Mouse (Mus musculus) midbrain, embryonic 13.5 days (tissue): Measurements from ENCODE around the gene Sema4c. TPM values are rescaled to one million over a fixed set of nuclear protein-coding genes. Genes with fewer than 3 reads are reported as not detected.

Source experiments
- ATAC-seq: fragments of 200-750 bp; cut with Nextera tagmentation; 2 replicates; pipeline ENCODE4 v1.8.0; 2017; ENCODE audit warnings: mild to moderate bottlenecking, moderate TSS enrichment, moderate library complexity
- H3K27ac ChIP-seq: fragments of 300-500 bp; sonication (generic); 2 replicates; pipeline ENCODE4 v1.5.1; 2015; ENCODE audit warnings: inconsistent platforms, mild to moderate bottlenecking, moderate library complexity
- H3K27me3 ChIP-seq: fragments of 300-500 bp; sonication (generic); 2 replicates; pipeline ENCODE4 v1.6.1; 2015; ENCODE audit warnings: mild to moderate bottlenecking, inconsistent platforms
- H3K36me3 ChIP-seq: fragments of 300-500 bp; sonication (generic); 2 replicates; pipeline ENCODE4 v1.6.1; 2015; ENCODE audit warnings: mild to moderate bottlenecking, inconsistent platforms
- H3K4me1 ChIP-seq: fragments of 300-500 bp; sonication (generic); replicated peaks from 2 replicates; pipeline ENCODE4 v1.6.1; 2015; ENCODE audit warnings: inconsistent platforms
- H3K4me2 ChIP-seq: fragments of 300-500 bp; sonication (generic); replicated peaks from 2 replicates; pipeline ENCODE4 v1.6.1; 2015; ENCODE audit warnings: moderate library complexity, mild to moderate bottlenecking, inconsistent platforms
- H3K4me3 ChIP-seq: fragments of 300-500 bp; sonication (generic); replicated peaks from 2 replicates; pipeline ENCODE4 v1.5.1; 2015; ENCODE audit warnings: mild to moderate bottlenecking, inconsistent platforms
- H3K9ac ChIP-seq: fragments of 300-500 bp; sonication (generic); replicated peaks from 2 replicates; pipeline ENCODE4 v1.6.1; 2015; ENCODE audit warnings: mild to moderate bottlenecking, inconsistent platforms
- H3K9me3 ChIP-seq: fragments of 300-500 bp; sonication (generic); 2 replicates; pipeline ENCODE4 v1.6.1; 2016; ENCODE audit warnings: mild to moderate bottlenecking, inconsistent platforms
- WGBS: fragments of 180-500 bp; shearing (Covaris S2); methylation state at CpG from one replicate; pipeline ENCODE4 v1.1.7; 2015; 5-methylcytosine and 5-hydroxymethylcytosine counted together
- polyA plus RNA-seq: library from polyadenylated mRNA; unstranded; fragments of >200 nt; fragmentation: Nextera tagmentation; extraction: Ambion mirVana; gene quantifications from 2 replicates; pipeline ENCODE4 v1.2.1, GENCODE M21; 2015

The Sema4c gene
- polyA plus RNA-seq, 1 experiment from 2014 or later = 35.4 TPM

DNA sequence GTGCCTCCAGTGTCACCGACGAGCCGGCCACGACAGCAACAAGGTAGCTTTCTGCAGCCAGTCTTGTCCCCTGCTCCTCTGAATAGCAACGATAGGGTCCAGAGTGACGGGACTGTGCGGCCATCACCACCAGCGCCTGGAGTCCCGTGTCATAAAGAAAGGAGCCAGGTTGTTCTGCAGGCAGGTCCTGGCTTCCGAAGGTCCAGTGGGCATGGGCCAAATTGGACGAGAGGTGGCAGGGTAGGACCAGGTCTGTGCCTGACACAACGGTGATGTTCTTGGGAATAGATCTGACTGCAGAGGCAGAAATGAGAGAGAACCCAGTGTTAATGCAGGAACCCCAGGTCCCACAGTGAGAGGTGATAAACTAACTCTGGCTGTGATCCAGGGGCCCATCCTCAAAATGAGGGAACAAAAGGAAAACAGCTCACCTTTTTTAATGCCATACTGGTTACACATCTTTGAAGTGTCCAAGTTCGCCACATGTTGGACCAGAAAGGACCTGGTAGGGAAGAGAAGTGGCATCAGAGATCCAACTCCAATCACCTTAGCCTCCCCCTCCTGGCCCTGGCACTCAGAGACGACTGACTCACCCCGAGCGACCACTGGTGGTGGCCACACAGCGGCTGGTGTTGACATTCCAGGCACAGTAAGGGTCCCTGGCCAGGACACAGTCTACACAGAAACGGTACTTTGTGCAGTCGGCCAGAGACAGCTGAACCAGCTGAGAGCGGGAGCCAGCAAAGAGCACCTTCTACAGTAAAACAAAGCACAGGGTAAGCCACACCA is 7.9 kb downstream of the Sema4c start:
- 82% methylated on average over 20 of the region's 20 CpGs for WGBS
- no peak overlapping the region for H3K9ac ChIP-seq
- no peak for ATAC-seq

GRCm38 (mm10) chr1:36549491-36549890 is 8.7 kb downstream of the Sema4c start:
- 89% methylated on average over 18 of the region's 18 CpGs for WGBS

More for the DNA sequence above, 7.9 kb downstream of the Sema4c start:
- H3K27ac ChIP-seq = no peak overlapping the region
- no peaks in the 10 kb centered on the region for H3K27me3 ChIP-seq
- no peak overlapping the region for H3K4me2 ChIP-seq
- peaks cover 74% of the 10 kb centered on the region for H3K4me1 ChIP-seq
- H3K9me3 ChIP-seq = no peaks in the 10 kb centered on the region
- H3K36me3 ChIP-seq = peaks cover 69% of the 10 kb centered on the region
- H3K4me3 ChIP-seq = no peak overlapping the region

GRCm38 (mm10) chr1:36548771-36549170 is 9.4 kb downstream of the Sema4c start:
- Histone ChIP-seq H3K4me3 (no peak overlapping the region), H3K27ac (peak overlapping the region; percentile 35; the same call in 1 of the 2 replicates), H3K9ac (no peak overlapping the region), H3K36me3 (peaks cover 54% of the 10 kb centered on the region), H3K4me1 (peaks cover 59% of the 10 kb centered on the region), H3K27me3 (no peaks in the 10 kb centered on the region), H3K4me2 (peak overlapping the region; percentile 9; the same call in 1 of the 2 replicates), H3K9me3 (no peaks in the 10 kb centered on the region)
- WGBS = 60% methylated on average over 8 of the region's 8 CpGs
- no peak for ATAC-seq

More at GRCm38 (mm10) chr1:36549491-36549890, 8.7 kb downstream of the Sema4c start:
- no peaks in the 10 kb centered on the region for H3K9me3 ChIP-seq
- H3K4me1 ChIP-seq = peaks cover 67% of the 10 kb centered on the region
- no peak for ATAC-seq
- peaks cover 61% of the 10 kb centered on the region for H3K36me3 ChIP-seq
- no peak overlapping the region for H3K4me3 ChIP-seq
- no peaks in the 10 kb centered on the region for H3K27me3 ChIP-seq
- peak overlapping the region; percentile 9; the same call in 1 of the 2 replicates for H3K4me2 ChIP-seq
- H3K9ac ChIP-seq = 0 out of 2 replicates have a peak overlapping the region, but pooled peaks have one; percentile 16
- no peak overlapping the region for H3K27ac ChIP-seq

GRCm38 (mm10) chr1:36547981-36548598 is 10.1 kb downstream of the Sema4c start:
- H3K4me1 ChIP-seq = peaks cover 54% of the 10 kb centered on the region
- no peak overlapping the region for H3K4me2 ChIP-seq
- WGBS = 39% methylated on average over 9 of the region's 9 CpGs
- no peak overlapping the region for H3K4me3 ChIP-seq
- H3K27ac ChIP-seq = peak overlapping the region; percentile 80
- peak overlapping the region; percentile 42 for H3K9ac ChIP-seq
- H3K36me3 ChIP-seq = peaks cover 47% of the 10 kb centered on the region
- no peak for ATAC-seq
- H3K27me3 ChIP-seq = no peaks in the 10 kb centered on the region
- no peaks in the 10 kb centered on the region for H3K9me3 ChIP-seq

- peak; percentile 97 for ATAC-seq
- WGBS = under 1% methylated on average over 43 of the region's 43 CpGs
- Histone ChIP-seq H3K27me3 (no peaks in the 10 kb centered on the region), H3K4me1 (peaks cover 50% of the 10 kb centered on the region), H3K9me3 (no peaks in the 10 kb centered on the region), H3K27ac (peak within 1 kb of the TSS; percentile 80), H3K9ac (peak within 1 kb of the TSS; percentile 79), H3K4me2 (peak within 1 kb of the TSS; percentile 66), H3K36me3 (peaks cover 44% of the 10 kb centered on the region), H3K4me3 (peak within 1 kb of the TSS; percentile 65)
Measured at GRCm38 (mm10) chr1:36546888-36547471, 11.2 kb downstream of the Sema4c start, which contains the start of gene Ankrd39. Gene Ankrd39 (minus strand): TSS chr1:36547445.

- H3K9me3 ChIP-seq = no peaks in the 10 kb centered on the region
- ATAC-seq = no peak
- H3K4me1 ChIP-seq = peaks cover 42% of the 10 kb centered on the region
- H3K27me3 ChIP-seq = no peaks in the 10 kb centered on the region
- H3K4me2 ChIP-seq = peak overlapping the region; percentile 66
- peak overlapping the region; percentile 79 for H3K9ac ChIP-seq
- 69% methylated on average over 19 of the region's 19 CpGs for WGBS
- H3K4me3 ChIP-seq = peak overlapping the region; percentile 65
- 0 out of 2 replicates have a peak overlapping the region, but pooled peaks have one; percentile 30 for H3K27ac ChIP-seq
- peaks cover 43% of the 10 kb centered on the region for H3K36me3 ChIP-seq
Measured at GRCm38 (mm10) chr1:36545845-36546600, 12.1 kb downstream of the Sema4c start.

GRCm38 (mm10) chr1:36545382-36545781 is 12.8 kb downstream of the Sema4c start:
- Histone ChIP-seq H3K27ac (0 out of 2 replicates have a peak overlapping the region, but pooled peaks have one; percentile 30), H3K27me3 (no peaks in the 10 kb centered on the region), H3K9me3 (no peaks in the 10 kb centered on the region), H3K9ac (no peak overlapping the region), H3K4me3 (no peak overlapping the region), H3K36me3 (peaks cover 37% of the 10 kb centered on the region), H3K4me1 (peaks cover 42% of the 10 kb centered on the region), H3K4me2 (no peak overlapping the region)
- no peak for ATAC-seq
- 85% methylated on average over 2 of the region's 2 CpGs for WGBS

- H3K9me3 ChIP-seq = no peaks in the 10 kb centered on the region
- ATAC-seq = no peak
- H3K27ac ChIP-seq = no peak overlapping the region
- H3K9ac ChIP-seq = no peak overlapping the region
- no peak overlapping the region for H3K4me2 ChIP-seq
- H3K4me3 ChIP-seq = no peak overlapping the region
- H3K27me3 ChIP-seq = no peaks in the 10 kb centered on the region
- 92% methylated on average over 9 of the region's 9 CpGs for WGBS
- H3K36me3 ChIP-seq = peaks cover 33% of the 10 kb centered on the region
- H3K4me1 ChIP-seq = peaks cover 20% of the 10 kb centered on the region
Measured at GRCm38 (mm10) chr1:36542925-36543324, 15.2 kb downstream of the Sema4c start.

DNA sequence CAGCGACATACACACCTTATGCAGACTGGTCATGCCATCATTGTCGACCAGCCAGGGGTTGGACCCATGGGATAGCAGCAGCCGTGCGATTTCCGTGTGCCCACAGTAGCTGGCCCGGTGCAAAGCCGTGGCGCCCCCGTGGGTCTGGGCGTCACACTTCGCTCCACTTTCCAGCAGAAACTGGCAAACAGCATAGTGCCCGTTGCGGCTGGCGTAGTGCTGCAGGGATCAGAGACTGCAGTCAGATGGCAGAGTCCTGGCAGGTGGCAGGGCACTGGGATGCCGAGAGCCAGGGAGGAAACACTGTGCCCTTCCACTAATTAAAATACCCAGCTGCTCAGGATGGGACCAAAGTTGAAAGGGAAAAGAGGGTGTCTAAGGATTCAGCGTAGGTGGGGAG is 16.3 kb downstream of the Sema4c start:
- WGBS = 95% methylated on average over 16 of the region's 16 CpGs
- no peak for ATAC-seq
- no peak overlapping the region for H3K4me2 ChIP-seq

DNA sequence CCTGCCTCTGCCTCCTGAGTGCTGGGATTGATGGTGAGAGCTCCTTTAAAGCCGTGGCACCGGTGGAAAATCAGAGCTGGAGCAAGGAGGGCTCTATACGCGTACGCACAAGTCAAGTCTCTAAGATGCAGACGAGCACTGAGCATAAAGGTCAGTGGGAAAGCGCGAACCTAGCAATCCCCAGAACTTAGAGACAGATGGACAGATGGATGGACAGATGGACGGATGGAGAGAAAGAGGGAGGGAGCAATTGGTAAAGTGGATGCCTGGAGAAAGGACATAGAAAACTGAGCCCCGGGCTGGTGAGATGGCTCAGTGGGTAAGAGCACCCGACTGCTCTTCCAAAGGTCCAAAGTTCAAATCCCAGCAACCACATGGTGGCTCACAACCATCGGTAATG is 17.3 kb downstream of the Sema4c start:
- H3K27me3 ChIP-seq = no peaks in the 10 kb centered on the region
- no peak overlapping the region for H3K27ac ChIP-seq
- WGBS = 93% methylated on average over 12 of the region's 12 CpGs
- H3K4me2 ChIP-seq = no peak overlapping the region
- no peak overlapping the region for H3K4me3 ChIP-seq
- peaks cover 37% of the 10 kb centered on the region for H3K36me3 ChIP-seq
- H3K9ac ChIP-seq = no peak overlapping the region
- H3K4me1 ChIP-seq = peaks cover 9% of the 10 kb centered on the region
- ATAC-seq = no peak
- no peaks in the 10 kb centered on the region for H3K9me3 ChIP-seq

More for the DNA sequence above, 16.3 kb downstream of the Sema4c start:
- Histone ChIP-seq H3K9ac (no peak overlapping the region), H3K27ac (no peak overlapping the region), H3K4me1 (peaks cover 17% of the 10 kb centered on the region), H3K9me3 (no peaks in the 10 kb centered on the region), H3K36me3 (peaks cover 37% of the 10 kb centered on the region), H3K27me3 (no peaks in the 10 kb centered on the region), H3K4me3 (no peak overlapping the region)

DNA sequence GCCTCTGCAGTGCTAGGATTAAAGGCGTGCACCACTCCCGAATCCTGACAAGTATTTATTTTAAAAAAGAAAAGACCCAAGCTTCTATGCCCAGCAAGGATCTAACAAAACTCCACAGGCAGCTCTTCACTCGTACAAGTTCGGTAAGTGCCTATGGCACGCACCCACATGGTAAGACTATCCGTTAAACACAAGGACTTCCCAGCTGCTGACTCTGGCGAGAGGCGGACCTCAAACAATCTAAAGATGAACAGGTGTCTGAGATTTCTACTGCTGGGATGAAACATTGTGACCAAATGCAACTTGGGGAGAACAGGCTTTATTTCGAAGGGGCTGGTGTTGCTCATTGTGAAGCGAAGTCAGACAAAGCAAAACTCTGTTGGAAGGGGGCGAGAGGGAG is 18.0 kb downstream of the Sema4c start:
- Histone ChIP-seq H3K27ac (no peak overlapping the region), H3K4me3 (no peak overlapping the region), H3K9ac (no peak overlapping the region), H3K27me3 (no peaks in the 10 kb centered on the region), H3K36me3 (peaks cover 37% of the 10 kb centered on the region), H3K4me2 (no peak overlapping the region), H3K4me1 (peaks cover 4% of the 10 kb centered on the region; the same call in 1 of the 2 replicates), H3K9me3 (no peaks in the 10 kb centered on the region)
- WGBS = 92% methylated on average over 11 of the region's 11 CpGs
- no peak for ATAC-seq
